Mouse (Mus musculus) right cerebral cortex, postnatal 25 days (tissue): ENCODE measurements around the gene Arl10.
A peak's percentile ranks its signal among the peaks of the same experiment; 100 is the strongest.

Source experiments
- DNase-seq: peaks from one replicate; pipeline ENCODE4 v3.0.0; 2022

Gene Arl10

GRCm38 (mm10) chr13:54621155-54621932, 46.5 kb downstream of the Arl10 start, which contains the start of gene Faf2:
Faf2 (plus strand) TSS chr13:54621784.
- DNase-seq = peak; percentile 98

GRCm38 (mm10) chr13:54621960-54622521, 47.2 kb downstream of the Arl10 start:
- no peak for DNase-seq

- DNase-seq = no peak
Observed at GRCm38 (mm10) chr13:54629128-54629527, 54.3 kb downstream of the Arl10 start.
